In genomic region chr1:16798292-16798691, GRCm38 (mm10) we compare ENCODE assay signal across 8 mouse cellular contexts.
A peak's percentile ranks its signal among the peaks of the same experiment; 100 is the strongest.
DNase-seq lines count a peak whose midpoint lies in the region; ATAC-seq and TF ChIP-seq lines count a peak whose summit lies in the region.

No protein-coding gene starts in this region.

- TF ChIP-seq POLR2A in testis, adult 2 months (IDR thresholded peaks at IDR 0.05; ENCODE audit: control insufficient read depth, low read depth, low read length) = no peak

- H3K4me3 ChIP-seq in liver, embryonic 14.5 days (ENCODE audit: insufficient read depth in 1 of 2, low read depth in 2 of 2, low read length in 2 of 2) = no peak overlapping the region
- H3K4me3 ChIP-seq in neural tube, embryonic 14.5 days (ENCODE audit: low read depth, low read length) = no peak overlapping the region
- H3K4me3 ChIP-seq in testis, adult 2 months (ENCODE audit: control insufficient read depth, low read depth, low read length) = no peak overlapping the region

- H3K27me3 ChIP-seq in liver, embryonic 14.5 days (ENCODE audit: control insufficient read depth, insufficient read depth, low read length) = no peaks in the 10 kb centered on the region
- no peaks in the 10 kb centered on the region for H3K27me3 ChIP-seq in neural tube, embryonic 14.5 days (ENCODE audit: control insufficient read depth, insufficient read depth, low read length)
- H3K27me3 ChIP-seq in testis, adult 2 months (ENCODE audit: control insufficient read depth, insufficient read depth, low read length) = no peaks in the 10 kb centered on the region

- no peak overlapping the region for H3K4me2 ChIP-seq in liver, embryonic 14.5 days (ENCODE audit: low read depth)
- H3K4me2 ChIP-seq in neural tube, embryonic 14.5 days (ENCODE audit: low read depth, low read length) = no peak overlapping the region

- no peak for ATAC-seq in liver, embryonic 14.5 days (ENCODE audit: insufficient read depth)
- ATAC-seq in neural tube, embryonic 14.5 days (ENCODE audit: low read depth) = peak; percentile 83

- TF ChIP-seq CTCF in liver, embryonic 14.5 days (IDR thresholded peaks at IDR 0.05; ENCODE audit: low read depth) = peak; percentile 71
- TF ChIP-seq CTCF in testis, adult 2 months (IDR thresholded peaks at IDR 0.05; ENCODE audit: control insufficient read depth, insufficient read depth, insufficient replicate concordance, low read depth, low read length) = peak; percentile 71; the same call in 1 of the 2 replicates

- no peak overlapping the region for H3K9ac ChIP-seq in liver, embryonic 14.5 days (replicated peaks)
- H3K9ac ChIP-seq in neural tube, embryonic 14.5 days (replicated peaks; ENCODE audit: low read depth, low read length) = no peak overlapping the region

- WGBS in liver, embryonic 14.5 days (ENCODE audit: insufficient replicate concordance) = 61% methylated on average over 6 of the region's 6 CpGs
- 80% methylated on average over 6 of the region's 6 CpGs for WGBS in neural tube, embryonic 14.5 days

- no peak overlapping the region for H3K27ac ChIP-seq in liver, embryonic 14.5 days
- no peak overlapping the region for H3K27ac ChIP-seq in neural tube, embryonic 14.5 days (ENCODE audit: low read depth, low read length)
- no peak overlapping the region for H3K27ac ChIP-seq in testis, adult 2 months (ENCODE audit: control insufficient read depth, insufficient read depth, low read depth, low read length)

- no peaks in the 10 kb centered on the region for H3K9me3 ChIP-seq in liver, embryonic 14.5 days (ENCODE audit: control insufficient read depth, low read length)
- H3K9me3 ChIP-seq in neural tube, embryonic 14.5 days (ENCODE audit: control insufficient read depth, low read length) = no peaks in the 10 kb centered on the region

- peak; percentile 86 for DNase-seq in 3T3-L1 (ENCODE audit: low read depth, low spot score)
- DNase-seq in adrenal gland, postnatal 4 days (ENCODE audit: low spot score in 2 of 2) = peak; percentile 51 to 54
- peak; percentile 18 for DNase-seq in fibroblast of lung, adult 2 months (ENCODE audit: low read depth)
- DNase-seq in heart, postnatal 14 days = peak; percentile 76 to 87
- peak; percentile 91 to 92 for DNase-seq in kidney, postnatal 4 days
- DNase-seq in liver, embryonic 14.5 days (ENCODE audit: low read depth in 3 of 3, low spot score in 3 of 3) = peak in 2 of 3 experiments; percentile 1 to 4

- TF ChIP-seq EP300 in liver, embryonic 14.5 days (IDR thresholded peaks at IDR 0.05; ENCODE audit: low read depth) = no peak

- no peaks in the 10 kb centered on the region for H3K36me3 ChIP-seq in liver, embryonic 14.5 days (replicated peaks; ENCODE audit: control insufficient read depth, insufficient read depth, low read depth)
- no peaks in the 10 kb centered on the region for H3K36me3 ChIP-seq in neural tube, embryonic 14.5 days (ENCODE audit: control insufficient read depth, insufficient read depth, low read length)
- H3K36me3 ChIP-seq in testis, adult 2 months (ENCODE audit: control insufficient read depth, insufficient read depth, low read length) = no peaks in the 10 kb centered on the region

- H3K4me1 ChIP-seq in liver, embryonic 14.5 days (replicated peaks; ENCODE audit: control insufficient read depth in 2 of 2, insufficient read depth in 2 of 2, low read length in 1 of 2) = no peaks in the 10 kb centered on the region
- no peaks in the 10 kb centered on the region for H3K4me1 ChIP-seq in neural tube, embryonic 14.5 days (ENCODE audit: control insufficient read depth, insufficient read depth, low read length)
- H3K4me1 ChIP-seq in testis, adult 2 months (ENCODE audit: control insufficient read depth, insufficient read depth, low read length) = no peaks in the 10 kb centered on the region

- intact Hi-C loops in heart, postnatal 14 days (cut with DNase I) = loop anchor here (1.0 kb wide), 1 partner anchor 325 kb away; no protein-coding TSS in a partner anchor

Comparison
In these comparisons a context has a peak if more than half of its experiments do, and no peak if none do; other contexts are left out.
1. DNase-seq: peak in every context shown above with its lines; median percentile 92 in kidney, postnatal 4 days; 86 in 3T3-L1; 82 in heart, postnatal 14 days; 52 in adrenal gland, postnatal 4 days; 18 in fibroblast of lung, adult 2 months; 2 in liver, embryonic 14.5 days.